Mouse (Mus musculus): Measurements from ENCODE around the gene Tm7sf2. TPM values are rescaled to one million over a fixed set of nuclear protein-coding genes. Genes with fewer than 3 reads are reported as not detected.

Gene Tm7sf2
- 76.1 and 100 TPM in 2 replicates for polyA plus RNA-seq (2012; rRNA removed)

DNA sequence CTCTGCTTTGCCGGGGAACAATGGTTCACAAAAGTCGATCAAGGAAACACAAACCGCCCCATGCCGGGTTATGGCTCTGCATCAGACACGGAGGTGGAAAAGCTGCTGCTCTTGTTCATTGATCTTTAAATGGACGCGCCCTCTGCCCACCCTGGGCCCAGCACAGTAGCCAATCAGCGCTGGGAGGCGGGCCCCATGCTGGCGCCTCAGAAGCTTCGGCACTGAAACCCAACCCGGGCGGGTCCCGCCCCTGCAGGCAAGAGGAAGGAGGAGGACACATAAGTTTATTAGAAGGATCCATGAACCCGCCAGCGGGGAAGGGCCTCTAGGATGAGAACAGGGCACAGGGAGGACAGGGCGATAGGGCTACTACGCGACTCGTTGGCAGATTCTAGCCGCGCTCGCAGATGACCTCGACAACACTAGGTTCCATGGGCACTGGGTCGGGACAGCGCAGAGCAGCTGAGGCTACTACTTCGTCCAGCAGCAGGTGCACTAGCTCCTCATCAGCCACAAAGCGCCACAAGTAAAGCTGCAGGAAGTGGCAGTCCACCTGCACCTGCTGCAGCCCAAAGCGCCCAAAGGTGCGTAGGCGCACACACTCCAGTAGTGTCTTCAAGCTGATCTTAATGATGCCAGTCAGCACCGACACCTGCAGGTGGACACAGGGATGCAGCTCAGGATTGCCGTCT is at the start of gene Tm7sf2:
TSS of gene Tm7sf2 (minus strand) at position 650 of the 692 bp plus-strand sequence.
- peak; percentile 96 for DNase-seq (ENCODE audit: low read depth)
- TF ChIP-seq CTCF (IDR thresholded peaks at IDR 0.05; ENCODE audit: borderline replicate concordance, extremely low read depth, insufficient read depth, insufficient read length) (peak; percentile 3; the same call in 1 of the 2 replicates), POLR2A (IDR thresholded peaks at IDR 0.05; ENCODE audit: borderline replicate concordance, extremely low read depth, insufficient read depth, insufficient read length, poor library complexity, severe bottlenecking) (peak; percentile 20; the same call in 1 of the 2 replicates)

DNA sequence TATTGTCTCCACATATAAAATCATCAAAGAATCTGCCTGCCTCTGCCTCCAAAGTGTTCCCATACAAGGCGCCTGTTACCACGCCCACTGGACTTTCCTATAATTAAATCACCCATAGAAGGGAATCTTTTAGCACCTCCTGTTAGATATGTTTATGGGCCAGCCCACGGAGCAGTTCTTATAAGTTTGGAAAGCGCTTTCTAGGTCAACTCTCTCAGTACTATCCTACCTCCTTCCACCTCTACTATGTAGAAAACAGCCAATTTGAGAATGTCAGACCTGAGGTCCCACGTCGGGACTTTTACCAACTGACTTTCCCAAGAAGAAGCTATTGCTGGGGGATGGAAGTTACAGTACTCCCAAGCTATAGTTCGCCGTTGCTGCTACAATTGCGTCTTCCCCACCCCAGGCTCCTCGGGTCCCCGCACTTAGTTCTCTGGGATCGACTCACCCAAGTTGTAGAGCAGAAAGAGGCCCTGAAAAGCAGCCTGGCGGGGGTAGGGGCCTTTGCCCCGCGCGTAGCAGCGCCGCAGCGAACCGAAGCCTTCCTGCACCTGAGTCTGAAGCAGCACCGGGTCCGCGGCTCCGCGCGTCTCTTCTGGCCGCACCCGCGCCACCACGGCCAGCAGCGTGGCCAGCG is 49.3 kb upstream of the Tm7sf2 start:
- TF ChIP-seq POLR2A (IDR thresholded peaks at IDR 0.05; ENCODE audit: borderline replicate concordance, extremely low read depth, insufficient read depth, insufficient read length, poor library complexity, severe bottlenecking) (no peak), CTCF (IDR thresholded peaks at IDR 0.05; ENCODE audit: borderline replicate concordance, extremely low read depth, insufficient read depth, insufficient read length) (no peak)
- DNase-seq (ENCODE audit: low read depth), result no peak

DNA sequence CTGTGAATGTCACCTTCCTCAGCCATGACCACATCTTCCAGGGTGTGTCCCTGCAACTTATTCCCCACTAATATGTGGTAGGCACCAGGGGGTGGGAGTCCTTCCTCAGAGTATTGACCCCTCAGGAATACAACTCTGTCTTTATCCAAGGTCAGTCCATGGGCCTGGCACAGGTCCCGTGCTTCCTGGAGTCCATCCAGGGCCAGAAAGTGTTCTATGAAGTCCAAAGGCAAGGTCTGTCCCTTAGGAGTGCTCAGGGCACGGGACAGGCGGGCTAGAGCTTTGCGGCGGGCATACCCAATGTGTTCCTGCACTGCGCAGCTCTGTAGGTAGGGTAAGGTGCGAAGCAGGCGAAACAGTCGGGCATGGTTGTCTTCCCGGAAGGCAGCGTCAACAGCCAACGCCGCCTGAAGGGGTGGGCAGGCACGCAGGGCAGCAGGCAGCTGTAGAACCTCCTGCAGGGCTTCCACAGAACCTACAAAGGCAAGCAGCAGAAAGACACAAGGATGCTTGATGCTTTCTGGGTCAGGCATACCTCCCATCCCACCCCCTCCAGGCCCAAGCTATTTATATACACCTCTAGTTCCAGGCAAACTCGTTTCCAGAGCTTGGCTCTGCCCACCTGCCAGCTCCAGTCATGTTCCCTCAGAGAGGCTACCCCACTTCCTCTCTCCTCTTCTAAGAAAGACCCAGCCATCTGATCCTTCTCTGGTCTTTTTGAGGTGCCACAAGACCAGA is 48.1 kb upstream of the Tm7sf2 start:
- TF ChIP-seq POLR2A (IDR thresholded peaks at IDR 0.05; ENCODE audit: borderline replicate concordance, extremely low read depth, insufficient read depth, insufficient read length, poor library complexity, severe bottlenecking) (no peak), CTCF (IDR thresholded peaks at IDR 0.05; ENCODE audit: borderline replicate concordance, extremely low read depth, insufficient read depth, insufficient read length) (no peak)
- DNase-seq (ENCODE audit: low read depth), result no peak

- TF ChIP-seq CTCF (IDR thresholded peaks at IDR 0.05; ENCODE audit: borderline replicate concordance, extremely low read depth, insufficient read depth, insufficient read length), result no peak
- TF ChIP-seq POLR2A (IDR thresholded peaks at IDR 0.05; ENCODE audit: borderline replicate concordance, extremely low read depth, insufficient read depth, insufficient read length, poor library complexity, severe bottlenecking), result no peak
- DNase-seq (ENCODE audit: low read depth), result no peak
Measured at GRCm38 (mm10) chr19:6113116-6113515, 44.9 kb upstream of the Tm7sf2 start.

GRCm38 (mm10) chr19:6105586-6105985 is 37.4 kb upstream of the Tm7sf2 start, which contains the start of gene Naaladl1:
Naaladl1 (plus strand) TSS chr19:6105782.
- DNase-seq (ENCODE audit: low read depth), result no peak

GRCm38 (mm10) chr19:6104476-6104875 is 36.3 kb upstream of the Tm7sf2 start:
- TF ChIP-seq CTCF (IDR thresholded peaks at IDR 0.05; ENCODE audit: borderline replicate concordance, extremely low read depth, insufficient read depth, insufficient read length), result no peak
- TF ChIP-seq POLR2A (IDR thresholded peaks at IDR 0.05; ENCODE audit: borderline replicate concordance, extremely low read depth, insufficient read depth, insufficient read length, poor library complexity, severe bottlenecking), result no peak
- DNase-seq (ENCODE audit: low read depth), result no peak

More at GRCm38 (mm10) chr19:6105586-6105985, 37.4 kb upstream of the Tm7sf2 start, which contains the start of gene Naaladl1:
- no peak for TF ChIP-seq POLR2A (IDR thresholded peaks at IDR 0.05; ENCODE audit: borderline replicate concordance, extremely low read depth, insufficient read depth, insufficient read length, poor library complexity, severe bottlenecking)
- TF ChIP-seq CTCF (IDR thresholded peaks at IDR 0.05; ENCODE audit: borderline replicate concordance, extremely low read depth, insufficient read depth, insufficient read length), result no peak

DNA sequence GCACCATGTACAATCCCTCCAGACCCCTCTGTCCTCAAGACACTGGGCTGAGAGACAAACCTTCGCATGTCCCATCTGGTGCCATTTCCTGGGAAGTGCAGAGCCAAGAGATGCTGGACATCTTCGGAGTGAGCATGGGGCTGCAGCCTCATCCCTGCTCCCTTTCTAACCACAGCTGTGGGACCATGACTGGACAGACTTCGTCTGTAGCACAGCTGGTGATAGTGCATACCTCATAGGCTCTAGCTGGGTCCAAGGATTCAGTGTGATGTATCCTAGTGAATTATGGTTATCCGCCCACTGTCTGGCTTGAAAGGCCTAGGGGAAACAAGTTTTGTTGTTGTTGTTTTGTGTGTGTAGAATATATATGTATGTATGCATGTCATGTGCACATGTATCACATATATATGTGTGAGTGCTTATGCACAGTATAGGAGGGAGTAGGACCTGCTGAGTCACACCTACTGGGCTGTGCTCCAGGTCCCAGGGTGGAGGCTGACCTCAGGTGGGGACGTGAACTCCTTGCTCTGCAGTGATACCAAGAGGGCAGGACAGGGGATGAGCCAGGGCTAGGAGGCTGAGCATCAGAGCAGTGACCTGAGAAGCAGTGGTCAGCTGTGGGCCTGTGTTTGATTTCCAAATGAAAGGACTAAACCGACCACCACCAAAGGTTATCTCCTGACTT is 34.1 kb upstream of the Tm7sf2 start:
- DNase-seq (ENCODE audit: low read depth), result no peak

DNA sequence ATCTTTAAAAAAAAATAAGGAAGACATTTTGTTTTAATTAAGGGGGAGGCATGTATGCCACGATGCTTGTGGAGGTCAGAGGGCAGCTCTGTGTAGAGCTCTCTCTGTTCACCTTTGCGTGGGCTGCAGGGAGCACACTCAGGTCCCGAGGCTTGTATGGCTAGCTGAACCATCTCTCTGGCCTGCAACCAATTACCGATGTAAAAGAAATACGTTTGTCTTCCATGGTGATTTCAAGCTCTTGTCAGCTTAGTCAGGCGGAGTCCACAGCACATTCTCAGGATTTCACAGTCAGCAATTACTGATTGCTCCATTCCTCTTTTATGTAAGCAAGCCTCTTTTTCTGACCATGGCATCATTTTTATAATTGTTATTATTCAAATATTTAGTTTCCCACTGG is 33.0 kb upstream of the Tm7sf2 start:
- TF ChIP-seq POLR2A (IDR thresholded peaks at IDR 0.05; ENCODE audit: borderline replicate concordance, extremely low read depth, insufficient read depth, insufficient read length, poor library complexity, severe bottlenecking), result no peak
- TF ChIP-seq CTCF (IDR thresholded peaks at IDR 0.05; ENCODE audit: borderline replicate concordance, extremely low read depth, insufficient read depth, insufficient read length), result no peak
- DNase-seq (ENCODE audit: low read depth), result no peak

More for the DNA sequence above, 34.1 kb upstream of the Tm7sf2 start:
- TF ChIP-seq POLR2A (IDR thresholded peaks at IDR 0.05; ENCODE audit: borderline replicate concordance, extremely low read depth, insufficient read depth, insufficient read length, poor library complexity, severe bottlenecking) (no peak), CTCF (IDR thresholded peaks at IDR 0.05; ENCODE audit: borderline replicate concordance, extremely low read depth, insufficient read depth, insufficient read length) (no peak)

- TF ChIP-seq CTCF (IDR thresholded peaks at IDR 0.05; ENCODE audit: borderline replicate concordance, extremely low read depth, insufficient read depth, insufficient read length) (no peak), POLR2A (IDR thresholded peaks at IDR 0.05; ENCODE audit: borderline replicate concordance, extremely low read depth, insufficient read depth, insufficient read length, poor library complexity, severe bottlenecking) (no peak)
Measured at GRCm38 (mm10) chr19:6097847-6098246, 29.7 kb upstream of the Tm7sf2 start.

GRCm38 (mm10) chr19:6094119-6094518 is 25.9 kb upstream of the Tm7sf2 start, which contains the start of gene AC131692.1:
AC131692.1 (plus strand) TSS chr19:6094419.
- TF ChIP-seq POLR2A (IDR thresholded peaks at IDR 0.05; ENCODE audit: borderline replicate concordance, extremely low read depth, insufficient read depth, insufficient read length, poor library complexity, severe bottlenecking) (no peak), CTCF (IDR thresholded peaks at IDR 0.05; ENCODE audit: borderline replicate concordance, extremely low read depth, insufficient read depth, insufficient read length) (no peak)
- no peak for DNase-seq (ENCODE audit: low read depth)

More at GRCm38 (mm10) chr19:6097847-6098246, 29.7 kb upstream of the Tm7sf2 start:
- no peak for DNase-seq (ENCODE audit: low read depth)

Data from brain, embryonic 14.5 days (tissue).